Mouse (Mus musculus): ENCODE measurements around the gene Magi2. TPM values are rescaled to one million over a fixed set of nuclear protein-coding genes. Genes with fewer than 3 reads are reported as not detected.
"Not testable (repeated sequence)": the region's sequence is repeated elsewhere in the genome, so short reads cannot be mapped to it uniquely, and the experiment has no call there.

Gene Magi2
- polyA plus RNA-seq, 1 experiment: 0.48 TPM

DNA sequence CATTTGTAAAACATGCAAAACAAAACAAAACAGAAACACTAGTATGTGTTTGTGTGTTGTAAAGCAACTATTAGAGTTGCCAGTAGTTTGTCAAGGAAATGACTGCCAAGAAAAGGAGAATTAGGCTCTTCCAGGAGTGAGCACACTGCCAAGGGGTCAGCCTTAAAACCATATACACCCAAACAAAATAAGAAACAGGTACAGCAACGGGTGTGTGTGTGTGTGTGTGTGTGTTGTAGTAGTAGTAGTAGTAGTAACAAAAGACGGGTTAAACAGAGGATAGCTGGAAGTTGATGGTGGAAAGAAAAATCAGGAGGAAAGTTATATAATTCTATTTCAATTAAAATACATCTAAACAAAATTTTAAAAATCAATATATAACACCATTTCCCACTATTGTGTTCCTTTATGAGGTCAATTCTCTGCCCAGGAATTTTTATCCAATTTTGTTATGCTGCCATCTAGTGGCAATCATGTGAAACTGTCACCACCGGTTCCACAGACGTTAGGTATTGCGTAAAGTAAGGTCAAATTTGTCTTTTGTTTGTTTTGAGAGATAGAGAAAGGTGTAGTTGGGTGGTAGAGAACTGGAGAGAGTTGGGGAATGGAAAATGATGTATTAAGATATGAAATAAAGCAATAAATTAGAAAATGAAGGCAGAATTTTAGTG is 174.0 kb downstream of the Magi2 start:
- Histone ChIP-seq H3K79me2 (ENCODE audit: control insufficient read depth, insufficient read depth) (no peaks in the 10 kb centered on the region), H3K27me3 (ENCODE audit: control insufficient read depth, insufficient read depth, insufficient read length) (no peaks in the 10 kb centered on the region), H3K4me2 (ENCODE audit: low read depth) (no peak overlapping the region), H3K36me3 (ENCODE audit: control insufficient read depth, insufficient read depth) (no peaks in the 10 kb centered on the region), H3ac (ENCODE audit: control insufficient read depth, insufficient read length) (no peak overlapping the region), H3K4me3 (no peak overlapping the region)
- no peak for TF ChIP-seq MYOD1 (IDR thresholded peaks at IDR 0.05; ENCODE audit: control insufficient read depth in 1 of 3, insufficient read length in 2 of 3, low read depth in 2 of 3)
- peak; percentile 55; the same call in 1 of the 2 replicates for TF ChIP-seq CEBPB (IDR thresholded peaks at IDR 0.05; ENCODE audit: insufficient read depth, poor library complexity, severe bottlenecking)
- TF ChIP-seq E2F4 (IDR thresholded peaks at IDR 0.05; ENCODE audit: insufficient read depth): no peak

DNA sequence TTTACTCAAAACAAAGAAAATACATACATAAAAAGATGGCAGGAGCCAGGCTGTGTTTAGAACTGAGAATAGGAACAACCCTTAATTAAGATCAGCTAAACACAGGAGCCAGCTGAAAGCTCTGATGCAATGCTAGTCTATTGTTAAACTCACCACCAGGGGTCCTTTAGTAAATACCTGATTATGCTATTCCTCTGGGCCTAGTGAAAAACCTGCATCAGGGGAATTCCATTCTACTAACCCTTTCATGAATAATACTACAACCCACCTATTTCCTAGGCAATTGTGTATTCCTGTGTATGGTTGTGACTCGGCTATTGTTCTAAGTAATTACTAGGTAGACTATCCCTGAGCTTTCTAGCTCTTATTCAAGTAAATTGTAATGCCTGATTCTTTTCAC is 177.4 kb downstream of the Magi2 start:
- H3ac ChIP-seq (ENCODE audit: control insufficient read depth, insufficient read length); H3K79me2 ChIP-seq (ENCODE audit: control insufficient read depth, insufficient read depth); H3K4me3 ChIP-seq; H3K36me3 ChIP-seq (ENCODE audit: control insufficient read depth, insufficient read depth); H3K4me2 ChIP-seq (ENCODE audit: low read depth); H3K27me3 ChIP-seq (ENCODE audit: control insufficient read depth, insufficient read depth, insufficient read length): not testable (repeated sequence)

DNA sequence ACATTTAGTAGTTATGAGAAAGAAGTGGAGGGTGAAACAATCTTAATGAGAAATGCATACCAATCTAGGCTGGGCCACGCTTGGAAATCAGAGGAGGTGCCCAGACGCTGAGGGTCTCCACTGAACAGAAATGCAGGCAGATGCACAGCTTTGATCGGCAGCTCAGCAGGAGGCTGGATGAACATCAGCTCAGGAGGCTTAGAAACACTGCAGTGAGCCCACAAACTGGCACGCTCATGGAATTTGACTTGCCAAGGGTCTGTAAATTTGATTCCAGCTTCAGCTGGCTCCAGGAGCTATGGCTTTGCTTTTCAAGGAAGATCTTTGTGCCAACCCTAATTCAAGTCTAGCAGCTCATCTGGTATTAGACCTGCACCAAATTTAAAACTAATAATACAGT is 187.7 kb downstream of the Magi2 start:
- no peak overlapping the region for H3K4me2 ChIP-seq (ENCODE audit: low read depth)
- no peak overlapping the region for H3ac ChIP-seq (ENCODE audit: control insufficient read depth, insufficient read length)
- no peak overlapping the region for H3K4me3 ChIP-seq
- H3K36me3 ChIP-seq (ENCODE audit: control insufficient read depth, insufficient read depth): no peaks in the 10 kb centered on the region
- H3K27me3 ChIP-seq (ENCODE audit: control insufficient read depth, insufficient read depth, insufficient read length): no peaks in the 10 kb centered on the region
- no peaks in the 10 kb centered on the region for H3K79me2 ChIP-seq (ENCODE audit: control insufficient read depth, insufficient read depth)
- TF ChIP-seq MAX (IDR thresholded peaks at IDR 0.05; ENCODE audit: low read depth) (no peak), SRF (IDR thresholded peaks at IDR 0.05; ENCODE audit: control insufficient read depth, insufficient read length, low read depth) (no peak), USF1 (IDR thresholded peaks at IDR 0.05; ENCODE audit: low read depth) (no peak)

DNA sequence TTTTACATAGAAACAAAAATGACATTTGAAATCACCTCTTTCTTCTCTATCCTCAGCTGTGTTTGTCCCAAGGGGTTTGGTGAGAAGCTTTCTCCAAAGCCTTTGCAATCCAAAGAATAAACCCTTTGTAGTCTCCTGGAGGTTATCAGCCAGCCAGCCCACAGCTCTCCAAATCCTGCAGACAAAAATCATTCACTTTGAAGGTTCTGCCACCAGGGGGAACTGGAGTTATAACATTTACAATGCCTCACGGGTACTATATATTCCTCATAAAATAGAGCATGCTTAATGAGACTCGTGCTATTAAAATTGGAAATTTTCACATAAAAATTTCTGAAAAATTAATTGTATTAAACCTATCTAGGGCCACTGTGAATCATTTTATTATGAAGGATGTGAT is 202.5 kb downstream of the Magi2 start:
- H3K4me2 ChIP-seq (ENCODE audit: low read depth): no peak overlapping the region
- no peaks in the 10 kb centered on the region for H3K36me3 ChIP-seq (ENCODE audit: control insufficient read depth, insufficient read depth)
- H3K27me3 ChIP-seq (ENCODE audit: control insufficient read depth, insufficient read depth, insufficient read length): no peaks in the 10 kb centered on the region
- H3K79me2 ChIP-seq (ENCODE audit: control insufficient read depth, insufficient read depth): no peaks in the 10 kb centered on the region
- no peak overlapping the region for H3K4me3 ChIP-seq
- TF ChIP-seq MAX (IDR thresholded peaks at IDR 0.05; ENCODE audit: low read depth) (no peak), CEBPB (IDR thresholded peaks at IDR 0.05; ENCODE audit: insufficient read depth, poor library complexity, severe bottlenecking) (no peak), REST (IDR thresholded peaks at IDR 0.05; ENCODE audit: insufficient read depth, insufficient read length) (no peak), E2F4 (IDR thresholded peaks at IDR 0.05; ENCODE audit: insufficient read depth) (no peak), POLR2AphosphoS2 (IDR thresholded peaks at IDR 0.05; ENCODE audit: insufficient read length, low read depth) (no peak), TCF12 (IDR thresholded peaks at IDR 0.05; ENCODE audit: insufficient read depth, poor library complexity, severe bottlenecking) (no peak), SRF (IDR thresholded peaks at IDR 0.05; ENCODE audit: control insufficient read depth, insufficient read length, low read depth) (no peak), POLR2A (IDR thresholded peaks at IDR 0.05; ENCODE audit: insufficient read length, low read depth) (no peak), MYOG (IDR thresholded peaks at IDR 0.05; ENCODE audit: control insufficient read depth in 1 of 3, insufficient read depth in 1 of 3, insufficient read length in 2 of 3, low read depth in 2 of 3) (no peak), MYOD1 (IDR thresholded peaks at IDR 0.05; ENCODE audit: control insufficient read depth in 1 of 3, insufficient read length in 2 of 3, low read depth in 2 of 3) (no peak), TCF3 (IDR thresholded peaks at IDR 0.05; ENCODE audit: insufficient read length, low read depth) (no peak), USF1 (IDR thresholded peaks at IDR 0.05; ENCODE audit: low read depth) (no peak)
- H3ac ChIP-seq (ENCODE audit: control insufficient read depth, insufficient read length): no peak overlapping the region

DNA sequence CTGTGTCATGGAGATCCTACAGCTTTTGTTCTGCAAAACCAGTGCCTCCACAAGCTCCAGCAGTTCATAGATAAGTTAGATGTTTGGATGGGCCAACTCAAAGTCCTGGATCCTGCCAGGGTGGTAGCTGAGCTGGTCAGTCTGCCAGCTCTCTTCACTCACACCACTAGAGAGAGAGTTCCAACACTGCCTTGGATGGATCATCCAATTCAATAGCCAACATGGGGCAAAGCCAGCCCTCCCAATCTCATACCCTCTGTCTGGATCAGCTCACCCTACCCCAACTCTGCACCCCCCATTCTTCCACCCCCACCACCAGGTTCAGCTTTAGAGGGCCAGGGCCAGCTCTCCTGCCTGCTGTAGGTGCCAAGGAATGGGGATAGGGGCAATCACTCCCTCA is 235.7 kb downstream of the Magi2 start:
- H3K4me2 ChIP-seq (ENCODE audit: low read depth): no peak overlapping the region
- no peaks in the 10 kb centered on the region for H3K79me2 ChIP-seq (ENCODE audit: control insufficient read depth, insufficient read depth)
- no peak overlapping the region for H3K4me3 ChIP-seq
- H3K27me3 ChIP-seq (ENCODE audit: control insufficient read depth, insufficient read depth, insufficient read length): no peaks in the 10 kb centered on the region
- TF ChIP-seq E2F4 (IDR thresholded peaks at IDR 0.05; ENCODE audit: insufficient read depth) (no peak), USF1 (IDR thresholded peaks at IDR 0.05; ENCODE audit: low read depth) (no peak), CEBPB (IDR thresholded peaks at IDR 0.05; ENCODE audit: insufficient read depth, poor library complexity, severe bottlenecking) (no peak)
- no peak overlapping the region for H3ac ChIP-seq (ENCODE audit: control insufficient read depth, insufficient read length)
- no peaks in the 10 kb centered on the region for H3K36me3 ChIP-seq (ENCODE audit: control insufficient read depth, insufficient read depth)

DNA sequence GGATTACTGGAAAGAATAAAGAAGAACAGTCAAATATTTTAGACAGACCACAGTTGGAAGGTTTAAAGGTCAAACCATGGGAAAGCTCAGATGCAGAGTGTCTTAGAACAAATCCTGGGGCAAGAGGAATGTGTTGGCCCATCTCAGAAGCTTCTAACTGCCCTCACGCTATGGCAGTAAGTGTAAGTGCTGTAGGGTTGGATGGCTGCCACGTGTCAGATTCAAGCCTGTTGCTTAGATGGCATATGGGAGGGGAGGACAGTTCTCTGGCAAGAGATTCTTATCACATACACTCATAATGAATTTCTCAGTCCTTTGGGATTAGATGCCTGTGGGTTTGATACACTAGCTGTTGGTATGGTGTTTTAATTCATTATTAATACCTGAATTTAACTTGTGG is 238.5 kb downstream of the Magi2 start:
- Histone ChIP-seq H3ac (ENCODE audit: control insufficient read depth, insufficient read length) (no peak overlapping the region), H3K4me2 (ENCODE audit: low read depth) (no peak overlapping the region), H3K36me3 (ENCODE audit: control insufficient read depth, insufficient read depth) (no peaks in the 10 kb centered on the region), H3K27me3 (ENCODE audit: control insufficient read depth, insufficient read depth, insufficient read length) (no peaks in the 10 kb centered on the region), H3K79me2 (ENCODE audit: control insufficient read depth, insufficient read depth) (no peaks in the 10 kb centered on the region), H3K4me3 (no peak overlapping the region)
- TF ChIP-seq E2F4 (IDR thresholded peaks at IDR 0.05; ENCODE audit: insufficient read depth) (no peak), SRF (IDR thresholded peaks at IDR 0.05; ENCODE audit: control insufficient read depth, insufficient read length, low read depth) (no peak), MYOD1 (IDR thresholded peaks at IDR 0.05; ENCODE audit: control insufficient read depth in 1 of 3, insufficient read length in 2 of 3, low read depth in 2 of 3) (no peak), MAX (IDR thresholded peaks at IDR 0.05; ENCODE audit: low read depth) (no peak), REST (IDR thresholded peaks at IDR 0.05; ENCODE audit: insufficient read depth, insufficient read length) (no peak)

Data from myocyte (in vitro differentiated cells).